In genomic region chr11:63136205-63136604, GRCm38 (mm10) we compare ENCODE assay signal across 9 mouse cellular contexts. TPM values are rescaled to one million over a fixed set of nuclear protein-coding genes. Genes with fewer than 3 reads are reported as not detected.
DNase-seq lines count a peak whose midpoint lies in the region; ATAC-seq and TF ChIP-seq lines count a peak whose summit lies in the region.
"Had no signal": no experiment of that assay in that cellular context is flagged by ENCODE, and none has a peak within 500 bp of the region (broad histone marks: within the 10 kb centered on the region; RNA-seq: fewer than 3 reads in every experiment).

No protein-coding gene starts in this region.

- 0 out of 2 replicates have a peak, but pooled peaks cover 5% of the 10 kb centered on the region for H3K27me3 ChIP-seq in heart, embryonic 13.5 days (replicated peaks)

- peak; percentile 70 for DNase-seq in gastrocnemius, adult 2 months
- DNase-seq in gastrocnemius, postnatal 10 days = no peak
- DNase-seq in adipocyte (ENCODE audit: low spot score) = peak; percentile 49
- peak; percentile 38 to 57 for DNase-seq in kidney, postnatal 4 days
- DNase-seq in spleen, postnatal 10 days (ENCODE audit: low spot score in 2 of 2) = no peak
- no peak for DNase-seq in embryo, embryonic 10.5 days (ENCODE audit: low spot score)

- TF ChIP-seq CTCF in gastrocnemius, adult 2 months (IDR thresholded peaks at IDR 0.05) = no peak

- H3K4me1 ChIP-seq in heart, embryonic 13.5 days = peaks cover 48% of the 10 kb centered on the region

- peak overlapping the region; percentile 91 for H3K27ac ChIP-seq in gastrocnemius, adult 2 months
- peak overlapping the region; percentile 46; the same call in 1 of the 2 replicates for H3K27ac ChIP-seq in heart, embryonic 13.5 days (replicated peaks)
- H3K27ac ChIP-seq: liver, embryonic 15.5 days had no signal

- WGBS in heart, embryonic 13.5 days = 53% methylated on average over 6 of the region's 6 CpGs

- H3K4me2 ChIP-seq in heart, embryonic 13.5 days = peak overlapping the region; percentile 12; the same call in 1 of the 2 replicates
- H3K4me2 ChIP-seq: liver, embryonic 15.5 days had no signal

- ATAC-seq in heart, embryonic 13.5 days (ENCODE audit: extremely low read depth, insufficient number of reproducible peaks, low FRiP score, low TSS enrichment) = no peak
- no peak for ATAC-seq in granulocyte monocyte progenitor cell, adult 5-6 weeks (replicated peaks; ENCODE audit: poor library complexity, severe bottlenecking)

- H3K9ac ChIP-seq in heart, embryonic 13.5 days = peak overlapping the region; percentile 54
- H3K9ac ChIP-seq: liver, embryonic 15.5 days had no signal

- H3K9me3 ChIP-seq in heart, embryonic 13.5 days = no peaks in the 10 kb centered on the region
- H3K9me3 ChIP-seq: liver, embryonic 15.5 days had no signal

- intact Hi-C loops in gastrocnemius, adult 2 months (cut with DNase I) = no loop called here

- peaks cover 58% of the 10 kb centered on the region for H3K36me3 ChIP-seq in heart, embryonic 13.5 days
- H3K36me3 ChIP-seq: liver, embryonic 15.5 days had no signal

- H3K4me3 ChIP-seq in gastrocnemius, adult 2 months = peak overlapping the region; percentile 83
- no peak overlapping the region for H3K4me3 ChIP-seq in heart, embryonic 13.5 days
- H3K4me3 ChIP-seq: liver, embryonic 15.5 days had no signal

RNA-seq across cellular contexts. Expression of gene Pmp22, which starts 7.4 kb away (rescaled TPM):
- 10 to 100 TPM; 28.8 to 43.1 TPM for total RNA-seq in gastrocnemius, adult 2 months (2021)
- 100 to 1,000 TPM; 266 to 376 TPM for total RNA-seq in gastrocnemius, postnatal 10 days (2021)
- polyA plus RNA-seq in heart, embryonic 13.5 days (2015; fragmentation: Nextera tagmentation; extraction: Ambion mirVana) = 74.1 and 78.4 TPM in 2 replicates
- total RNA-seq in granulocyte monocyte progenitor cell, adult 5-6 weeks (2014; fragmentation: Nextera tagmentation) = not detected in 2 replicates
- total RNA-seq in granulocyte monocyte progenitor cell, adult 5-6 weeks (2017) = not detected in 2 replicates

Comparison
In these comparisons a context has a peak if more than half of its experiments do, and no peak if none do; other contexts are left out.
1. DNase-seq: peak in gastrocnemius, adult 2 months (single experiment), adipocyte (single experiment) and kidney, postnatal 4 days (2 of 2); none in gastrocnemius, postnatal 10 days (single experiment), spleen, postnatal 10 days (0 of 2) and embryo, embryonic 10.5 days (single experiment).
2. RNA of gene Pmp22, which starts 7.4 kb away (total RNA-seq): 266 to 376 TPM in gastrocnemius, postnatal 10 days and 28.8 to 43.1 TPM in gastrocnemius, adult 2 months; not detected in granulocyte monocyte progenitor cell, adult 5-6 weeks; every median in the first group is over 10 times any median in the second.